Mouse (Mus musculus) liver, postnatal 0 days (tissue): ENCODE data around the gene Kcnrg.

ENCODE experiments used
- CTCF ChIP-seq: sonication (generic); IDR thresholded peaks from 2 replicates; pipeline ENCODE4 v1.5.1; 2016; ENCODE audit warnings: antibody characterized with exemption, low read depth
- EP300 ChIP-seq: IDR thresholded peaks from 2 replicates; pipeline ENCODE4 v1.6.1; 2016; ENCODE audit warnings: antibody characterized with exemption, low read depth, mild to moderate bottlenecking

- no peak for TF ChIP-seq EP300
- TF ChIP-seq CTCF, result no peak
These were observed 55.0 kb downstream of the Kcnrg start for GRCm38 (mm10) chr14:61662307-61662706.
